Comparison of ENCODE assay signal across 8 mouse cellular contexts in genomic region chr5:122989001-122989525, GRCm38 (mm10). TPM values are rescaled to one million over a fixed set of nuclear protein-coding genes. Genes with fewer than 3 reads are reported as not detected.
DNase-seq lines count a peak whose midpoint lies in the region; ATAC-seq and TF ChIP-seq lines count a peak whose summit lies in the region.

No protein-coding gene starts in this region.

- ATAC-seq in Patski, result peak; percentile 20
- peak; percentile 63 for ATAC-seq in hindbrain, embryonic 16.5 days
- ATAC-seq in megakaryocyte progenitor cell, adult 5-6 weeks (replicated peaks; ENCODE audit: poor library complexity), result peak; percentile 62

- POLR2A ChIA-PET in Patski (lab: Charles Lee), result interaction anchor here (0.7 to 1.7 kb wide), 4 partner anchors 10 to 151 kb away, joined by 3 to 6 read pairs (median 4); no protein-coding TSS in a partner anchor

- no peaks in the 10 kb centered on the region for H3K9me3 ChIP-seq in hindbrain, embryonic 16.5 days (ENCODE audit: control insufficient read depth, low read length)

- no peak for DNase-seq in Patski (ENCODE audit: low read depth, low spot score)
- peak; percentile 82 for DNase-seq in cerebellum, adult 9-11 months
- DNase-seq in gastrocnemius, adult 2 months, result peak; percentile 89
- DNase-seq in left cerebral cortex, postnatal 14 days (ENCODE audit: low spot score in 2 of 2), result peak; percentile 64 to 67
- peak; percentile 80 to 82 for DNase-seq in right cerebral cortex, postnatal 10 days (ENCODE audit: low spot score in 2 of 2)
- DNase-seq in urinary bladder, postnatal 25 days (ENCODE audit: low spot score), result peak; percentile 56

- H3K36me3 ChIP-seq in hindbrain, embryonic 16.5 days (ENCODE audit: control insufficient read depth, insufficient read depth, low read length), result no peaks in the 10 kb centered on the region

- peak overlapping the region; percentile 96 for H3K27ac ChIP-seq in gastrocnemius, adult 2 months
- peak overlapping the region; percentile 79 for H3K27ac ChIP-seq in hindbrain, embryonic 16.5 days (ENCODE audit: low read depth, low read length)

- H3K4me1 ChIP-seq in hindbrain, embryonic 16.5 days (ENCODE audit: control insufficient read depth, insufficient read depth, low read depth, low read length), result peaks cover 33% of the 10 kb centered on the region

- peak overlapping the region; percentile 99 for H3K4me2 ChIP-seq in hindbrain, embryonic 16.5 days (ENCODE audit: low read length)

- TF ChIP-seq CTCF in Patski (IDR thresholded peaks at IDR 0.05), result no peak
- TF ChIP-seq CTCF in gastrocnemius, adult 2 months (IDR thresholded peaks at IDR 0.05), result no peak

- in situ Hi-C loops in Patski (cut with MboI; ENCODE audit: low pct_unique_long_range_greater_than_20kb), result no loop called here

- H3K27me3 ChIP-seq in Patski, result no peaks in the 10 kb centered on the region
- no peaks in the 10 kb centered on the region for H3K27me3 ChIP-seq in hindbrain, embryonic 16.5 days (replicated peaks; ENCODE audit: control insufficient read depth, insufficient read depth, low read length)

- CTCF ChIA-PET in Patski (lab: Charles Lee), result interaction anchor here (3.6 kb wide), 1 partner anchor 20 kb away, joined by 10 read pairs; no protein-coding TSS in a partner anchor

- under 1% methylated on average over 35 of the region's 39 CpGs for WGBS in hindbrain, embryonic 16.5 days

- intact Hi-C loops in gastrocnemius, adult 2 months (cut with DNase I), result loop anchor here (2.0 kb wide), 1 partner anchor 20 kb away; no protein-coding TSS in a partner anchor
- intact Hi-C loops in left cerebral cortex, postnatal 14 days (cut with DNase I), result no loop called here

- H3K9ac ChIP-seq in hindbrain, embryonic 16.5 days (ENCODE audit: low read depth, low read length), result peak overlapping the region; percentile 76

- peak overlapping the region; percentile 77 for H3K4me3 ChIP-seq in gastrocnemius, adult 2 months
- H3K4me3 ChIP-seq in hindbrain, embryonic 16.5 days (ENCODE audit: low read length), result peak overlapping the region; percentile 69

RNA-seq across cellular contexts. Expression of gene Kdm2b, which starts 0.6 kb away (rescaled TPM):
- polyA plus RNA-seq in Patski (2021), result 35.6 TPM
- total RNA-seq in gastrocnemius, adult 2 months (2021), result 10 to 100 TPM; 11.5 to 13.3 TPM
- polyA plus RNA-seq in hindbrain, embryonic 16.5 days (2015; fragmentation: Nextera tagmentation; extraction: Ambion mirVana), result 88.8 and 99.8 TPM in 2 replicates
- 10 to 100 TPM; 29.1 to 31.1 TPM for total RNA-seq in left cerebral cortex, postnatal 14 days (2021)
- 60.0 and 60.4 TPM in 2 replicates for total RNA-seq in megakaryocyte progenitor cell, adult 5-6 weeks (2015)
- 49.0 and 75.4 TPM in 2 replicates for total RNA-seq in megakaryocyte progenitor cell, adult 5-6 weeks (2017)

RNA-seq across cellular contexts. Expression of gene Orai1, which starts 25.8 kb away (rescaled TPM):
- 20.5 TPM for polyA plus RNA-seq in Patski (2021)
- 10 to 100 TPM; 32.1 to 38.7 TPM for total RNA-seq in gastrocnemius, adult 2 months (2021)
- polyA plus RNA-seq in hindbrain, embryonic 16.5 days (2015; fragmentation: Nextera tagmentation; extraction: Ambion mirVana), result 14.2 TPM in 2 replicates
- total RNA-seq in left cerebral cortex, postnatal 14 days (2021), result 10 to 100 TPM in 1 of 2 experiments, 1 to 10 TPM in 1; 9.6 to 12.0 TPM
- 66.5 and 68.6 TPM in 2 replicates for total RNA-seq in megakaryocyte progenitor cell, adult 5-6 weeks (2015)
- total RNA-seq in megakaryocyte progenitor cell, adult 5-6 weeks (2017), result 13.5 and 20.8 TPM in 2 replicates

RNA-seq across cellular contexts. Expression of gene Morn3, which starts 57.8 kb away (rescaled TPM):
- 0.32 TPM for polyA plus RNA-seq in Patski (2021)
- total RNA-seq in gastrocnemius, adult 2 months (2021), result not detected
- 0.47 and 0.81 TPM in 2 replicates for polyA plus RNA-seq in hindbrain, embryonic 16.5 days (2015; fragmentation: Nextera tagmentation; extraction: Ambion mirVana)
- not detected for total RNA-seq in left cerebral cortex, postnatal 14 days (2021)
- total RNA-seq in megakaryocyte progenitor cell, adult 5-6 weeks (2015), result not detected in 2 replicates
- total RNA-seq in megakaryocyte progenitor cell, adult 5-6 weeks (2017), result not detected in 2 replicates
